Mouse (Mus musculus): Measurements from ENCODE around the gene Cmpk2.
"Not testable (repeated sequence)": the region's sequence is repeated elsewhere in the genome, so short reads cannot be mapped to it uniquely, and the experiment has no call there.

Gene Cmpk2

GRCm38 (mm10) chr12:26485738-26486580 lies 17.0 kb downstream of the Cmpk2 start:
- not testable (repeated sequence) for DNase-seq

- DNase-seq: peak; percentile 18
Measured at GRCm38 (mm10) chr12:26487874-26488616, 19.0 kb downstream of the Cmpk2 start.

GRCm38 (mm10) chr12:26488617-26489274 lies 19.7 kb downstream of the Cmpk2 start:
- DNase-seq: no peak

- DNase-seq: no peak
Measured at GRCm38 (mm10) chr12:26489942-26490341, 20.9 kb downstream of the Cmpk2 start.

- DNase-seq: no peak
Measured at GRCm38 (mm10) chr12:26501042-26501441, 32.0 kb downstream of the Cmpk2 start.

GRCm38 (mm10) chr12:26510971-26511370 lies 42.0 kb downstream of the Cmpk2 start:
- no peak for DNase-seq

- no peak for DNase-seq
Measured at GRCm38 (mm10) chr12:26518206-26518605, 49.2 kb downstream of the Cmpk2 start.

GRCm38 (mm10) chr12:26524943-26525697 lies 56.1 kb downstream of the Cmpk2 start:
- peak; percentile 32 for DNase-seq

GRCm38 (mm10) chr12:26525698-26526026 lies 56.7 kb downstream of the Cmpk2 start:
- DNase-seq: no peak
